Mouse (Mus musculus) ES-Bruce4 (cell line): Measurements from ENCODE around the gene Snd1.

Experiments
- CTCF ChIP-seq: IDR thresholded peaks from one replicate; pipeline ENCODE4 v1.8.1; 2011; ENCODE audit warnings: low read depth, low read length
- POLR2A ChIP-seq: IDR thresholded peaks from one replicate; pipeline ENCODE4 v1.8.1; 2011; ENCODE audit warnings: low read length; ENCODE audit not compliant: insufficient read depth

DNA sequence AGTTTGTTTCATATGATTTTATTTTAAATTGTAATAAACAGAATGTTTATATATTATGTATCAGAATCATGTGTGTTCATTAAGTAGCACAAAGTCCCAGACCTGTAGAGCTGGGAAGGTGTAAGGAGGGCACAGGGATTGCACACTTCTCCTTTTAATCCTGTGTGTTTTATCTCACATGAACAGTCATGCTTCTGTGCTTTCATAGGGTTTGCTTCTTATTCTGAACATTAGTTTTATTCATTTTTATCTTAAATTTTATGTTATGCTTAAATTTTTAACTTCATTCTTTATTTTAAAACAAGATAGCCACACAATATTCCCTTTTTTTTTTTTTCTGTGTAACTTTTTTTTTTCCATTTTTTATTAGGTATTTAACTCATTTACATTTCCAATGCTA is 170.3 kb downstream of the Snd1 start:
- TF ChIP-seq CTCF (no peak), POLR2A (no peak)
